Mouse (Mus musculus) erythroid progenitor cell, adult 5-6 weeks (primary cell): ENCODE measurements around the gene Mpo. TPM values are rescaled to one million over a fixed set of nuclear protein-coding genes. Genes with fewer than 3 reads are reported as not detected.

Experiments used
- ATAC-seq: replicated peaks from 2 replicates; pipeline ENCODE4 v1.8.0; 2016; ENCODE audit warnings: moderate number of reproducible peaks, mild to moderate bottlenecking, moderate TSS enrichment, inconsistent platforms; ENCODE audit not compliant: poor library complexity, low FRiP score, severe bottlenecking
- total RNA-seq, 2 experiments: library from RNA; stranded (forward) in 1 of 2; stranded (reverse) in 1 of 2; fragments of 150-400 nt in 1 of 2; fragments of 186-747, 209-891 nt in 1 of 2; gene quantifications; 2 replicates each; pipeline versions ENCODE4 v1.2.3 to v1.2.4; 2015 to 2017; ENCODE audit warnings: low replicate concordance in 2 of 2

The Mpo gene
- total RNA-seq (2015; ENCODE audit: low replicate concordance) (946 and 1,145 TPM in 2 replicates), total RNA-seq (2017; ENCODE audit: low replicate concordance) (341 and 501 TPM in 2 replicates)

DNA sequence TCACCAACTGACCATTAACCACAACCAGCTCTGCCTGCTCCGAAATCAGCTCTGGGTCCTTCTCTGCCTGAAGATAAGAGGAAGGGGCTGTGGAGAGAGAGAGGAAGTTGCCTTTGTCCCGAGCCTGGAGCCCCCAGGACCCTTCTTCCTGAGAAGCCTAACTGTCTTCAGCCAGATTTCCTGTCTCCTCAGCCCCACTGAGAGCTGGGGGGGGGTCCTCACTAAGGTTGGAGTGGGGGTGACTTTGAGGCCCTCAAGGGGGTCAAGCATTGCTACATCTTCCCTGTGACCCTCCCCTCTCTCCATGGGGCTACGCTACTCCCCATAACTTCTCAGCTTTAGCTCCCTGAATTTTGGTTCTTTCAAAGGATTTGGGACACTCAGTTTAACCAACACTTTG lies at the start of gene Mpo:
TSS of gene Mpo (plus strand) at position 122 of the 400 bp plus-strand sequence.
- no peak for ATAC-seq

DNA sequence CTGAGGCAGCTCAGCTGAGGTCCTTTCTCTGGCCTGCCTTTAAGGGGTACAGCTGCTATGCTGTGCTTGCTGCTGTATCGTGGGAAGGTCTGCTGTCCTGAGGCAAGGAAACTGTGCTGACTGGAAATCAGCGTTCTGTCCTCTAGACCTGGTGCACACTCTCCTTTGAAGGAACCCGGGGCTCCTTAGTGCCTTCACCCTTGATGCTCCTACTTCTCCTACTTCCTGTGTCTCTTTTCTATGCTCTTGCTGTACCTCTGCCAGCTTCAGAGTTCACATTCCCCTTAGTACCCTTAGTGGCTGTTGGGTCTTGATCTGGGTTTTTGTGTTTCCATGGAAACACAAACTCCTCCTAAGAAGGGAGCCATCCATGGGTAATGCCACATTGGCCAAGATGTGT lies 49.7 kb upstream of the Mpo start:
- ATAC-seq: no peak

DNA sequence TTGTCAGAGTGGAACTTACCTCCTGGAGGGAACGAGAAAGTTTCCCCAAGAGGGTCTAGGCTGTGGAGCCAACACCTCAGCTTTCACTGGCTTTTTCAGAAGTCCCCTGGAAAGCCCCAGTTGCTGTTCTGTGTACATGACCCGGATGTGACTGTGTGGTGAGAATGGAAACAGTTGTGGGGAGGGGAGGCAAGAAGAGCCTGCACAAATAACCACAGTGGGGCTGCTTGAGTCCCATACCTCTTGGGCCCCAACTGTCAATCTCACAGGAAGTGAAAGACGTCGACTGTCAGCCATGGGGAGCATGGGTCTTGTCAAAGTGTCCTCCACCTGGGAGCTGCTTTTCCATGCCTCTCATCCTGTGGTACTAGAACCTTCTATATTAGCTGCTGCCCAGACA lies 48.4 kb upstream of the Mpo start:
- no peak for ATAC-seq

- no peak for ATAC-seq
Measured at GRCm38 (mm10) chr11:87745632-87746555, 47.5 kb upstream of the Mpo start.

DNA sequence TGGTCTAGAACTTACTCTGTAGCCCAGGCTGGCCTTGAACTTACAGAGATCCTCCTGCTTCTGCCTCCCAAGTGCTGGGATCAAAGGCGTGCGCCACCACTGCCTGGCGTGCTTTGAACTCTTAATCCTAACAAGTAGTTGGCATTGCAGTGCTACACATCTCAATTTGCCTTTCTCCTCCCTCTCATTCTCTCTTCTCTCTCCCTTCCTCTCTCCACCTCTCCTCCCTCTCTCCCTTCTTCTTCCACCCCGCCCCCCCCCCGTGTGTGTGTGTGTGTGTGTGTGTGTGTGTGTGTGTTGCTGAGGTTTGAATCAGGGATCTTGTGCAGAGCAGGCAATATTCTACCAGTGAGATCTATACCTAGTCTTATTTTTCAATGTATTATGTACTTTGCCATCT lies 46.1 kb upstream of the Mpo start:
- no peak for ATAC-seq

DNA sequence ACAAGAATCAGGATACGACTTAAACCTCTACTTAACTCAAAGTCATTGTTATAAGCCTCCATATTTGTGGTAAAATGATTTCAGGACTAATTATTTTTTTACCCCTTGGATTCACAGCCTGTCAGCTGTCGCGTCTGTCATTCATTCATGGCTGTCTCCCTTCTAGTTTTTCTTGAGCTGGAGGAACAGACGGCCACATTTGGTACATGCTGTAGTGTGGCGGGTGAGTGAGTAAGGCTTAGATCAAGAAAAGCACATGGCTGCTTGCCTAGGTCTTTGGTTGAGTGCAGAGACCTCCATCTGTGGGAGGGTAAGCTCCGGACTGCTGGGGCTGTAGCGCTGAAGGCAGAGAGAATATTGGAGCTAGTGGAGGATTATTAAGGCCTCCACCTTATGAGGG lies 45.7 kb upstream of the Mpo start:
- no peak for ATAC-seq

GRCm38 (mm10) chr11:87748132-87749119 lies 45.0 kb upstream of the Mpo start:
- ATAC-seq: peak; percentile 70

GRCm38 (mm10) chr11:87749192-87750042 lies 44.0 kb upstream of the Mpo start:
- ATAC-seq: peak; percentile 60

- ATAC-seq: peak; percentile 71
Measured at GRCm38 (mm10) chr11:87750043-87750421, 43.3 kb upstream of the Mpo start.

- peak; percentile 4 for ATAC-seq
Measured at GRCm38 (mm10) chr11:87750521-87750920, 42.9 kb upstream of the Mpo start.

DNA sequence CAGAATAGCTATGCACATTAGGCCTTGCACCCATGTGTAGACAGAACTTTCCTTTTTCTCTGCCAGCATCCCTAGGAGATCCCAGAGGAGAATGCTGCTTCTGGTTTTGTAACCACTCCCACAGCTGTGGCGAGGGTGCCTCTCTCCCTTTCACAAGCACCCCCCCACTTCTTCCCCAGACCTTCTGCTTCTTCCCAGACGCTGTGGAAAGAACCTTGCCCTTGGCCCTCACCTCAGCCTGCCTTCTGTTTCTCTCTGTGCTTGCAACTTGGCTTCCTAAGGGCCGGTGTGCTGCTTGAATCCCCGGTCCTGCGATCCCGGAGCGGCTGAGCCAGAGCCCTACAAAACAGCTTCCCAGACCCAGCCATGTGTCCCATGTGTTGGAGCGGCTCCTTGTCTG lies 42.4 kb upstream of the Mpo start:
- no peak for ATAC-seq

DNA sequence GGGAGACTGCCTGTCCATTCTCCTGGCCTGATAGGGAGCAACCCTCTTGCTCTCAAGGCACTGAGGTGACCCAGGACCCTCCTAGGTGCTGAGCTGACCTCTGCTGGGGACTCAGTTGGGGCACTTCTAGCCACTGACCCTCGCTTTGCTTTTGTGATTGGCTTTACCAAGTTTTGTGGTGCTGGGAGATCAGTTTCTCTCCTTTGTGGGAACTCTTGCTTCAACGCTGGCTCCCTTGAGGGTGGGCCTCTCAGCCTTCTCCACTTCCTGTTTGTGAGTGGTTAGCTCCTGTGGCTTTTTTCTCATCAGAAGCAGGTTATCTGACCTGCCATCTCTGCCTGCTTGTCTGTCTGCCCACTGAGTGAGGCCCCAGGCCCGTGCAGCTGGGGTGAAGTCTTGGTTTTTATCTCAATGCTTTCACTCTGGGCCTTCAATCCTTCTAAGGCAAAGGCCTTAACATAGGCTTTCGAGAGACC lies 41.9 kb upstream of the Mpo start:
- no peak for ATAC-seq

- ATAC-seq: no peak
Measured at GRCm38 (mm10) chr11:87752307-87752706, 41.1 kb upstream of the Mpo start.

- ATAC-seq: no peak
Measured at GRCm38 (mm10) chr11:87753255-87753654, 40.1 kb upstream of the Mpo start.

- ATAC-seq: no peak
Measured at GRCm38 (mm10) chr11:87753891-87754501, 39.4 kb upstream of the Mpo start.

DNA sequence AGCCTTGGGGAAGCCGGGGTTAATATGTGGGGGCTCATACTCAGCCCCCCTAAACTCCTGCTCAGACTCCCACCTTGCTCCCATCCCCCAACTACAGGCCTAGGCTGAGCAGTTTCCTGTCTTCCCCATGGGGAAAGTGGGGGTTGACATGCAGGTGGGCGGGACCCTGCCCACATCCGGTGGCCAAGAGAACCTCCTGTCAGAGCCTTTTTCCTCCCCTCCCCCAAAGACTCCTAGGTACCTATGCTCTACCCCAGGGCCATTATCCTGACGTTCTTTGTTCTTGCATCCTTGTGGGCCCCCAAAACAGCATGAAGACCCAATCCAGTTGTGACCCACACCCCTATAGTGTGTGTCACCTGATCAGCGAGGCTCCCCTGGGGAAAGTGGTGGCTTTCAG lies 38.8 kb upstream of the Mpo start:
- no peak for ATAC-seq

DNA sequence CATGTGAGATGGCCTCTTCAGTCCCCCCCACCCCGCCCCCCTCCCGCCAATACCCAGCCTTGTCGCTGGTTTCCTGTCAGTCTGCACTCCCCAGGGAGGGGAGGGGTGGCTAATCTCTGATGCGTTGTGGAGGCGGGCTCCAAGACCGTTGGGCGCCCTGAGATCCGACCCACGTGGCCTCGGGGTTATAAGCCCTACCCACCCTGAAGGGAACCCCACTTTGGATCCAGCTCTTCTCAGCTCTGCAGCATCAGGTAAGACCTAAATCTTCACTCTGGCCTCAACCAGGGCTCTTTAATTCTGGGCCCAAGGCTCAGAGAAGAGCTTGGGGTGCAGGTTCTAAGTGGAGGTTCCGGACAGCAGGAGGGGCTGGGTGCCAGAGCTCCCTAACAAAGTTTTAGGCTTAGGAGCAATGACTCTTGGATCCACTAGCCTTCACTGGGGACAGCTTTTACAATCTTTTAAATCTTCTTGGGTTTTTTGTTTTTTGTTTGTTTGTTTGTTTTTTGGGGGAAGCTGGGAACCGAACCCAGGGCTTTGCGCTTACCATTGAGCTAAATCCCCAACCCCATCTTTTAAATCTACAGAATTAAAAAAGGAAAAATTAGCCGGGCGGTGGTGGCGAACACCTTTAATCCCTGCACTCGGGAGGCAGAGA lies 37.9 kb upstream of the Mpo start:
- ATAC-seq: peak; percentile 74

DNA sequence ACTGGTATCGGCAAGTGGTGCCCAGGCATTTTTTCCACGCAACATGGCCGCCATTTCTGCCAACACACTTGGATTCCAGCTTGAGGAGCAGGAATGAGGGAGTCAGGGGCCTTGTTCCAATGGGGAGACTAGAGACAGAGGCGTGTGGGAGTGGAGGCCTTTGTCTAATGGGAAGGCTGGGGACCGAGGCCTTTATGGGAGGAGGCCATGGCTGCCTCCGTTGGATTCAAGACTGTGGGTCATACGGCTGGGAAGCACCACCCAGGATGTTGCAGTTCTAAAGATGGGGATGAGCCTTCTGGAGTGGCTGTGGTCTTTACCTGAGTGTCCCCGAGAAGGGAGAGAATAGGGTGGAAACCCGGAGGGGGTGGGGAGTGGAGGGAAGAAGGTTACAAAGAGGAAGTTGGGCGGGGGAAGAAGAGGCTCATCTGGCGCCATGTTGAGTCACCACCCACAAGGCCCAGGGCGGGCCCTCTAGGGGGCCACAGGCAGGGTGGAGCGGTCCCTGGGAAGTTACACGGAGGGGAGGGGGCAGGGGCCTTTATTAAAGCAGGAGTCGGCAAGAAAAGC lies 37.0 kb upstream of the Mpo start:
- ATAC-seq: peak; percentile 67
